Mouse (Mus musculus) kidney, adult 2 months (tissue): Measurements from ENCODE around the gene Naa60. TPM values are rescaled to one million over a fixed set of nuclear protein-coding genes. Genes with fewer than 3 reads are reported as not detected.
A peak's percentile ranks its signal among the peaks of the same experiment; 100 is the strongest.

Experiments used
- DNase-seq: peaks from one replicate; pipeline ENCODE4 v3.0.0; 2021
- H3K27ac ChIP-seq: fragments of 200-500 bp; 2 replicates; pipeline ENCODE4 v1.5.1; 2012; ENCODE audit warnings: low read depth, low read length, control low read depth, inconsistent platforms; ENCODE audit not compliant: insufficient read depth
- H3K27me3 ChIP-seq: fragments of 200-500 bp; replicated peaks from 2 replicates; pipeline ENCODE4 v1.6.1; 2012; ENCODE audit warnings: mild to moderate bottlenecking, moderate library complexity, low read length, inconsistent platforms; ENCODE audit not compliant: control insufficient read depth, insufficient read depth
- H3K36me3 ChIP-seq: fragments of 200-500 bp; 2 replicates; pipeline ENCODE4 v1.6.1; 2012; ENCODE audit warnings: mild to moderate bottlenecking, moderate library complexity, low read length, inconsistent platforms; ENCODE audit not compliant: control insufficient read depth, insufficient read depth
- H3K4me1 ChIP-seq: fragments of 200-500 bp; 2 replicates; pipeline ENCODE4 v1.6.1; 2011; ENCODE audit warnings: low read length; ENCODE audit not compliant: control insufficient read depth, insufficient read depth
- H3K4me3 ChIP-seq: fragments of 200-500 bp; 2 replicates; pipeline ENCODE4 v1.5.1; 2011; ENCODE audit warnings: mild to moderate bottlenecking, low read depth, low read length, control low read depth; ENCODE audit not compliant: insufficient read depth
- CTCF ChIP-seq: fragments of 200-500 bp; conservative IDR thresholded peaks from 2 replicates; pipeline ENCODE4 v1.5.1; 2011; ENCODE audit warnings: low read depth, mild to moderate bottlenecking, control low read depth, low read length, moderate library complexity, mixed read lengths; ENCODE audit not compliant: insufficient read depth, insufficient read length
- POLR2A ChIP-seq: fragments of 200-500 bp; IDR thresholded peaks from one replicate; pipeline ENCODE4 v1.6.1; 2011; ENCODE audit warnings: low read depth, low read length, control low read depth
- WGBS: fragments of 180-500 bp; shearing (Covaris S2); methylation state at CpG from one replicate; pipeline ENCODE4 v1.1.7; 2018; 5-methylcytosine and 5-hydroxymethylcytosine counted together
- polyA plus RNA-seq: library from polyadenylated mRNA; depleted of rRNA; stranded (reverse); fragments of >200 nt; gene quantifications from 2 replicates; pipeline ENCODE4 v1.2.3, GENCODE M21; 2012

Gene Naa60
- polyA plus RNA-seq, 1 experiment = 69.8 TPM

GRCm38 (mm10) chr16:3893739-3894138 lies 21.6 kb downstream of the Naa60 start:
- no peak for TF ChIP-seq CTCF
- TF ChIP-seq POLR2A = no peak

GRCm38 (mm10) chr16:3895173-3895792 lies 23.1 kb downstream of the Naa60 start:
- TF ChIP-seq POLR2A (no peak), CTCF (no peak)
- peak; percentile 63 for DNase-seq
- Histone ChIP-seq H3K4me3 (no peak overlapping the region), H3K27ac (peak overlapping the region; percentile 76), H3K4me1 (0 out of 2 replicates have a peak, but pooled peaks cover 2% of the 10 kb centered on the region), H3K27me3 (no peaks in the 10 kb centered on the region), H3K36me3 (peaks cover 3% of the 10 kb centered on the region)
- 52% methylated on average over 9 of the region's 9 CpGs for WGBS

More at GRCm38 (mm10) chr16:3893739-3894138, 21.6 kb downstream of the Naa60 start:
- DNase-seq = no peak
- Histone ChIP-seq H3K27me3 (no peaks in the 10 kb centered on the region), H3K4me3 (no peak overlapping the region), H3K36me3 (no peaks in the 10 kb centered on the region; the same call in 1 of the 2 replicates), H3K27ac (no peak overlapping the region), H3K4me1 (0 out of 2 replicates have a peak, but pooled peaks cover 2% of the 10 kb centered on the region)
- WGBS = 43% methylated on average over 3 of the region's 3 CpGs

DNA sequence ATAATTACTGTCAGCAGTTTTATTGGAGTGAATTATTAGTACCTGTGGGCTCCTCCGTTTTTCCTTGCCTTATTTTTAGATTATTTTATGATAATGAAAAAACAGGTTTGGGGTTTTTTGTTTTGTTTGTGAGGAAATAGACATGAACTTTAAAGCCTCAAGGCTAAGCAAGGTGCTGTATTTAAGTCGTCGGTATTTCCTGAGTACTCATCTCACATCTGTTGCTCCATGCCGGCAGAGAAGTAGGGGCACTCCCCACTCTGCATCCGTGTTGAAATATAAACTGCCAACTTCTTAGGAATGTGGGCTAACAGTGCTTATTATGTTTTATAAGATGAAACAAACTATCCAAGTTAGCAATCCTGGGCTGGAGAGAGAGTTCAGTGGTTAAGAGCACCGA lies 23.9 kb downstream of the Naa60 start:
- no peak overlapping the region for H3K27ac ChIP-seq
- no peaks in the 10 kb centered on the region for H3K27me3 ChIP-seq
- WGBS = 65% methylated on average over 6 of the region's 6 CpGs
- H3K4me1 ChIP-seq = 0 out of 2 replicates have a peak, but pooled peaks cover 2% of the 10 kb centered on the region
- H3K4me3 ChIP-seq = no peak overlapping the region
- TF ChIP-seq POLR2A (no peak), CTCF (no peak)
- H3K36me3 ChIP-seq = peaks cover 3% of the 10 kb centered on the region
- DNase-seq = no peak

DNA sequence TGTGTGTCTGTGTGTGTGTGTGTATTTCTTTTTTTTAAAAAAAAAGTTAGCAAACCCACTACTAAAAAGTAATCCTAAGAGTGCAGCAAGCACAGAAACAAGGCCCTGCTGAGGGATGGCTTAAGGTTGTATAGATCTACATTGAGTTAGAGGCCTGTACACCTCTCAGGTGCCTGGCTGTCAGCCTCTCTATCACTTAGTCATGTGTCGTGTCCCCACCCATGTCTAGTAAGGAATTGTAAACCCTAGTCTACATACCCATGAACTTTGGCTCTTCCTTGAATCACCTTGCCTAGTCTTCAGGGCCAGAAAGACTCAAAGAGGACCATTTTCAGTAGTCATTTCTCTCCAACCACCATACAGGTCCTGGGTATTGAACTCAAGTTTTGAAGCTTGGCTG lies 24.4 kb downstream of the Naa60 start:
- 0 out of 2 replicates have a peak, but pooled peaks cover 2% of the 10 kb centered on the region for H3K4me1 ChIP-seq
- H3K27ac ChIP-seq = no peak overlapping the region
- WGBS = 63% methylated on average over 1 of the region's 1 CpGs
- no peak overlapping the region for H3K4me3 ChIP-seq
- no peak for TF ChIP-seq POLR2A
- TF ChIP-seq CTCF = no peak
- no peak for DNase-seq
- peaks cover 3% of the 10 kb centered on the region for H3K36me3 ChIP-seq
- H3K27me3 ChIP-seq = no peaks in the 10 kb centered on the region

DNA sequence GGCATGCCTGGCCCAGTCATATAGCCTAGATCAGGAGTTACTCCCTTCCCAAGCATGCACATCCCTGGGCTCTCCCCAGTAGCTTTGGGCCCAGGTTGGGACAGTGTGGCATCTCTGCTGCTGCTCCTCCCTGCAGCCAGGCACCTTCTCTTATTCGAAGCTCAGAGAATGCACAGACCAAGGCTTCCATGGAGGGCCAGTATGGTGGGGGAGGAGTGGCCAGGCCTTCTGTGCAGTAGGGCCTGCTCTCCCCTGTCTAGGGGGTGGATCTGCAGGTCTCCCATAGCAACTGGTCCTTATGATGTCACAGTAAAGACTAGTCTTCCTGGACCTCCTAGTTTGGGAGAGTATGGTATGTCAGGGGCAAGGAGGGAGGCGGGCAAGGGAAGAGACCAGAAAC lies 35.3 kb downstream of the Naa60 start:
- no peaks in the 10 kb centered on the region for H3K27me3 ChIP-seq
- peaks cover 4% of the 10 kb centered on the region; the same call in 1 of the 2 replicates for H3K4me1 ChIP-seq
- DNase-seq = no peak
- whole genome bisulfite sequencing = 74% methylated on average over 2 of the region's 2 CpGs
- TF ChIP-seq POLR2A (no peak), CTCF (no peak)
- no peak overlapping the region for H3K27ac ChIP-seq
- no peak overlapping the region for H3K4me3 ChIP-seq
- H3K36me3 ChIP-seq = peaks cover 1% of the 10 kb centered on the region; the same call in 1 of the 2 replicates

DNA sequence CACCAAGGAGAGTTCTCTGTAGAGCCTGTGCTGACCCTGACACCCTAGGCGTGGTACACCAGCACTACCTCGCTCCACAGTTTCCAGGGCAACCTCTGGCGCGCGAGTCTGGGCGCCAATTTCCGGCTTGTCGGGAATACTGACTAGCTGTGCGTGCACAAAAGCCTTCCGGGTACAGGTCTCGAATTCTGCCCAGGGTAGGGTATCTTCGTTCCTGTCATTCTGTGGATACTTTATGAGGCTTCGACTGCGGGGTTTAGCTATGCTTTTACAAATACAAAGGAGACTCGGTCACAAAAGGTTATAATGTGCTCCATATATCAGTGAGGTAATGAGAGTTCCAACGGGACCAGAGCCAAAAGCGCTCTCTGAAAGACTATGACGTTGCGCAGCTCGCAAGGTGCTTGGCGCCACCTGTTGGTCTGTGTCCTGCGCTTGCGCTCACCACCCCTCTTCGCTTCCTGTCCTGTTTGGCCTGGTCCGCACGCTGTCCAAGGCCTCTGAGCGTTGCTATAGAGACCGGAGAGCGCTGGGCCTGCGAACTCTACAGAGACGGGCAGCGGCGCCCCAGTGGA lies 36.4 kb downstream of the Naa60 start, which contains the start of the genes 1700037C18Rik and Cluap1:
Gene 1700037C18Rik (minus strand): TSS at position 153 of the 575 bp plus-strand sequence.
Gene Cluap1 (plus strand): TSS at position 265 of the 575 bp plus-strand sequence.
- WGBS = under 1% methylated on average over 33 of the region's 33 CpGs
- H3K27ac ChIP-seq = peak within 1 kb of the TSS; percentile 83
- H3K4me3 ChIP-seq = peak within 1 kb of the TSS; percentile 74
- peaks cover 4% of the 10 kb centered on the region; the same call in 1 of the 2 replicates for H3K4me1 ChIP-seq
- peak; percentile 45 for TF ChIP-seq POLR2A
- peak; percentile 84 for TF ChIP-seq CTCF
- H3K36me3 ChIP-seq = peaks cover 1% of the 10 kb centered on the region; the same call in 1 of the 2 replicates
- peak; percentile 98 for DNase-seq
- no peaks in the 10 kb centered on the region for H3K27me3 ChIP-seq

- Histone ChIP-seq H3K36me3 (peaks cover 1% of the 10 kb centered on the region; the same call in 1 of the 2 replicates), H3K27me3 (no peaks in the 10 kb centered on the region), H3K4me1 (peaks cover 4% of the 10 kb centered on the region; the same call in 1 of the 2 replicates), H3K4me3 (peak overlapping the region; percentile 74), H3K27ac (peak overlapping the region; percentile 45)
- no peak for DNase-seq
- TF ChIP-seq CTCF (no peak), POLR2A (no peak)
- WGBS = 2% methylated on average over 20 of the region's 20 CpGs
Measured at GRCm38 (mm10) chr16:3909118-3909517, 36.9 kb downstream of the Naa60 start.
